Mouse (Mus musculus): Measurements from ENCODE around the gene Ccdc120.
"Not testable (repeated sequence)": the region's sequence is repeated elsewhere in the genome, so short reads cannot be mapped to it uniquely, and the experiment has no call there.

Gene Ccdc120

GRCm38 (mm10) chrX:7753627-7754026, 2.9 kb upstream of the Ccdc120 start:
- not testable (repeated sequence) for DNase-seq (ENCODE audit: low spot score)

GRCm38 (mm10) chrX:7745429-7745828, 5.3 kb downstream of the Ccdc120 start:
- DNase-seq (ENCODE audit: low spot score) = no peak

- no peak for DNase-seq (ENCODE audit: low spot score)
Measured at GRCm38 (mm10) chrX:7744940-7745339, 5.8 kb downstream of the Ccdc120 start.

GRCm38 (mm10) chrX:7743470-7743869, 7.2 kb downstream of the Ccdc120 start:
- DNase-seq (ENCODE audit: low spot score) = no peak

GRCm38 (mm10) chrX:7741103-7741502, 9.6 kb downstream of the Ccdc120 start:
- no peak for DNase-seq (ENCODE audit: low spot score)

- DNase-seq (ENCODE audit: low spot score) = peak; percentile 25
Measured at GRCm38 (mm10) chrX:7740082-7740819, 10.5 kb downstream of the Ccdc120 start.

GRCm38 (mm10) chrX:7739336-7740081, 11.2 kb downstream of the Ccdc120 start:
- no peak for DNase-seq (ENCODE audit: low spot score)

- DNase-seq (ENCODE audit: low spot score) = peak; percentile 52
Measured at GRCm38 (mm10) chrX:7733571-7734156, 17.0 kb downstream of the Ccdc120 start.

GRCm38 (mm10) chrX:7728922-7729265, 21.8 kb downstream of the Ccdc120 start:
- DNase-seq (ENCODE audit: low spot score) = no peak

GRCm38 (mm10) chrX:7728215-7728921, 22.3 kb downstream of the Ccdc120 start, which contains the start of gene Praf2:
Gene Praf2 (plus strand): TSS chrX:7728439.
- peak; percentile 28 for DNase-seq (ENCODE audit: low spot score)

GRCm38 (mm10) chrX:7727176-7727575, 23.5 kb downstream of the Ccdc120 start:
- no peak for DNase-seq (ENCODE audit: low spot score)

GRCm38 (mm10) chrX:7725841-7726240, 24.9 kb downstream of the Ccdc120 start:
- DNase-seq (ENCODE audit: low spot score) = no peak

GRCm38 (mm10) chrX:7724135-7724534, 26.6 kb downstream of the Ccdc120 start:
- DNase-seq (ENCODE audit: low spot score) = no peak

GRCm38 (mm10) chrX:7722691-7723090, 28.0 kb downstream of the Ccdc120 start:
- DNase-seq (ENCODE audit: low spot score) = no peak

- no peak for DNase-seq (ENCODE audit: low spot score)
Measured at GRCm38 (mm10) chrX:7722282-7722611, 28.5 kb downstream of the Ccdc120 start.

GRCm38 (mm10) chrX:7721514-7722281, 29.0 kb downstream of the Ccdc120 start, which contains the start of gene Gm45208:
Gene Gm45208 (plus strand): TSS chrX:7722245.
- peak; percentile 41 for DNase-seq (ENCODE audit: low spot score)

GRCm38 (mm10) chrX:7716058-7716457, 34.6 kb downstream of the Ccdc120 start:
- DNase-seq (ENCODE audit: low spot score) = not testable (repeated sequence)

- DNase-seq (ENCODE audit: low spot score) = peak; percentile 73
Measured at GRCm38 (mm10) chrX:7714135-7714899, 36.4 kb downstream of the Ccdc120 start, which contains the start of gene Wdr45. Gene Wdr45 (plus strand): TSS chrX:7714333.

GRCm38 (mm10) chrX:7713764-7714134, 37.0 kb downstream of the Ccdc120 start:
- DNase-seq (ENCODE audit: low spot score) = not testable (repeated sequence)

GRCm38 (mm10) chrX:7696954-7697381, 53.7 kb downstream of the Ccdc120 start, which contains the start of gene Gpkow:
Gene Gpkow (plus strand): TSS chrX:7697131.
- DNase-seq (ENCODE audit: low spot score) = peak; percentile 51

GRCm38 (mm10) chrX:7696520-7696919, 54.2 kb downstream of the Ccdc120 start:
- no peak for DNase-seq (ENCODE audit: low spot score)
